In genomic region chr1:132254467-132254866, GRCm38 (mm10) we compare ENCODE assay signal across 28 mouse cellular contexts. TPM values are rescaled to one million over a fixed set of nuclear protein-coding genes. Genes with fewer than 3 reads are reported as not detected.
DNase-seq lines count a peak whose midpoint lies in the region; TF ChIP-seq lines count a peak whose summit lies in the region.
"Had no signal": no experiment of that assay in that cellular context is flagged by ENCODE, and none has a peak within 500 bp of the region (broad histone marks: within the 10 kb centered on the region; RNA-seq: fewer than 3 reads in every experiment).

No protein-coding gene starts in this region.

- TF ChIP-seq POLR2A in liver, adult 2 months (IDR thresholded peaks at IDR 0.05; ENCODE audit: extremely low read depth, insufficient read depth, low read length), result no peak
- no peak for TF ChIP-seq POLR2A in thymus, adult 2 months (IDR thresholded peaks at IDR 0.05; ENCODE audit: control insufficient read depth, extremely low read depth, insufficient read depth, low read length, poor library complexity)

- H3K4me1 ChIP-seq in liver, adult 2 months (ENCODE audit: control insufficient read depth, insufficient read depth, low read length), result no peaks in the 10 kb centered on the region
- no peaks in the 10 kb centered on the region for H3K4me1 ChIP-seq in thymus, adult 2 months (replicated peaks; ENCODE audit: control insufficient read depth, insufficient read depth, low read length)
- H3K4me1 ChIP-seq: embryonic facial prominence, embryonic 10.5 days; forebrain, embryonic 12.5 days; limb, embryonic 12.5 days had no signal

- H3K9ac ChIP-seq in liver, adult 2 months (ENCODE audit: low read depth, low read length), result no peak overlapping the region
- H3K9ac ChIP-seq: forebrain, embryonic 12.5 days; limb, embryonic 12.5 days had no signal

- intact Hi-C loops in heart, postnatal 25 days (cut with DNase I), result no loop called here

- TF ChIP-seq CTCF in liver, adult 2 months (IDR thresholded peaks at IDR 0.05; ENCODE audit: low read depth, low read length), result peak; percentile 42
- TF ChIP-seq CTCF in thymus, adult 2 months (IDR thresholded peaks at IDR 0.05; ENCODE audit: borderline replicate concordance, control insufficient read depth, extremely low read depth, insufficient read depth, low read length, poor library complexity), result no peak

- peak; percentile 16 for DNase-seq in liver, adult 2 months (ENCODE audit: extremely low read depth, low read depth, low spot score)
- DNase-seq in liver, result no peak
- DNase-seq in 3134 (ENCODE audit: extremely low read depth, insufficient read length, low spot score), result peak; percentile 20
- DNase-seq in 416B (ENCODE audit: low read depth), result peak; percentile 31
- DNase-seq in R1 (ENCODE audit: low read depth, low spot score), result peak; percentile 70
- DNase-seq in thymus, adult 2 months, result no peak
- DNase-seq in heart, adult 8-10 months (ENCODE audit: low spot score), result no peak
- DNase-seq in heart, postnatal 25 days (ENCODE audit: low spot score), result no peak
- DNase-seq: adrenal gland, postnatal 25 days; cerebellum, adult 11-12 months; kidney, adult 9 months; kidney, postnatal 4 days; lung, adult 18-20 months; midbrain, embryonic 14.5 days; spleen, adult 18-20 months; thymus, postnatal 4 days had no signal

- H3K27me3 ChIP-seq in liver, adult 2 months (ENCODE audit: control insufficient read depth, insufficient read depth, low read length), result no peaks in the 10 kb centered on the region
- H3K27me3 ChIP-seq in thymus, adult 2 months (ENCODE audit: control insufficient read depth, insufficient read depth, low read length), result no peaks in the 10 kb centered on the region
- H3K27me3 ChIP-seq: forebrain, embryonic 12.5 days; limb, embryonic 12.5 days had no signal

- H3K4me3 ChIP-seq in liver, adult 2 months (ENCODE audit: insufficient read depth, low read depth, low read length), result no peak overlapping the region
- no peak overlapping the region for H3K4me3 ChIP-seq in thymus, adult 2 months (ENCODE audit: control insufficient read depth, insufficient read depth, low read length)
- H3K4me3 ChIP-seq: embryonic facial prominence, embryonic 10.5 days; forebrain, embryonic 12.5 days; limb, embryonic 12.5 days; myocyte had no signal

- no peak overlapping the region for H3K27ac ChIP-seq in liver, adult 2 months (replicated peaks; ENCODE audit: insufficient read depth, low read depth, low read length)
- H3K27ac ChIP-seq in thymus, adult 2 months (ENCODE audit: control insufficient read depth, insufficient read depth, low read length), result no peak overlapping the region
- H3K27ac ChIP-seq: embryonic facial prominence, embryonic 10.5 days; forebrain, embryonic 12.5 days; hindbrain, postnatal 0 days; limb, embryonic 12.5 days had no signal

- 85% methylated on average over 6 of the region's 6 CpGs for WGBS in liver, adult 2 months
- 93% methylated on average over 6 of the region's 6 CpGs for WGBS in thymus, adult 2 months

- H3K36me3 ChIP-seq in liver, adult 2 months (ENCODE audit: control insufficient read depth, insufficient read depth, low read length), result no peaks in the 10 kb centered on the region
- H3K36me3 ChIP-seq in thymus, adult 2 months (ENCODE audit: control insufficient read depth, insufficient read depth, low read length), result no peaks in the 10 kb centered on the region
- H3K36me3 ChIP-seq: embryonic facial prominence, embryonic 10.5 days; forebrain, embryonic 12.5 days; limb, embryonic 12.5 days had no signal

- no peaks in the 10 kb centered on the region for H3K79me2 ChIP-seq in liver, adult 2 months (ENCODE audit: control insufficient read depth, insufficient read depth, low read length)

RNA-seq across cellular contexts. Expression of gene Gm10188, which starts 24.9 kb away (rescaled TPM):
- not detected in 2 replicates for total RNA-seq in liver, adult 2 months (2014; rRNA removed)
- polyA plus RNA-seq in liver, adult 2 months (2012; rRNA removed), result not detected in 2 replicates
- polyA plus RNA-seq in thymus, adult 2 months (2012; rRNA removed), result not detected in 2 replicates
- not detected for total RNA-seq in heart, adult 8-10 months (2022)
- not detected for total RNA-seq in heart, postnatal 25 days (2021)
- total RNA-seq: adrenal gland, postnatal 25 days; CH12.LX; gastrocnemius, adult 8-10 months; granulocyte monocyte progenitor cell, adult 5-6 weeks; hematopoietic stem cell, adult 5-6 weeks; hindbrain, postnatal 0 days; layer of hippocampus, postnatal 14 days; megakaryocyte progenitor cell, adult 5-6 weeks had no signal
- polyA plus RNA-seq: embryonic facial prominence, embryonic 10.5 days; heart, embryonic 14.5 days; limb, embryonic 12.5 days; myocyte had no signal

RNA-seq across cellular contexts. Expression of gene Klhdc8a, which starts 44.0 kb away (rescaled TPM):
- 0.18 and 0.81 TPM in 2 replicates for total RNA-seq in liver, adult 2 months (2014; rRNA removed)
- polyA plus RNA-seq in liver, adult 2 months (2012; rRNA removed), result 1.2 and 1.4 TPM in 2 replicates
- 5.5 and 6.6 TPM in 2 replicates for polyA plus RNA-seq in thymus, adult 2 months (2012; rRNA removed)
- 10 to 100 TPM; 11.8 to 22.9 (median 17.5) TPM for total RNA-seq in heart, adult 8-10 months (2022)
- total RNA-seq in heart, postnatal 25 days (2021), result 10 to 100 TPM; 22.3 to 28.8 TPM
- total RNA-seq: CH12.LX; granulocyte monocyte progenitor cell, adult 5-6 weeks; hematopoietic stem cell, adult 5-6 weeks; megakaryocyte progenitor cell, adult 5-6 weeks had no signal

Comparison
In these comparisons a context has a peak if more than half of its experiments do, and no peak if none do; other contexts are left out.
1. DNase-seq: peak in liver, adult 2 months (single experiment), 3134 (single experiment), 416B (single experiment) and R1 (single experiment); none in liver (single experiment), thymus, adult 2 months (single experiment), heart, adult 8-10 months (single experiment) and heart, postnatal 25 days (single experiment).